Mouse (Mus musculus) hindbrain, embryonic 12.5 days (tissue): Measurements from ENCODE around the gene Babam2. TPM values are rescaled to one million over a fixed set of nuclear protein-coding genes. Genes with fewer than 3 reads are reported as not detected.
"Not testable (repeated sequence)": the region's sequence is repeated elsewhere in the genome, so short reads cannot be mapped to it uniquely, and the experiment has no call there.

Experiments used
- ATAC-seq: fragments of 200-750 bp; cut with Nextera tagmentation; 2 replicates; pipeline ENCODE4 v1.8.0; 2017; ENCODE audit warnings: moderate TSS enrichment; ENCODE audit not compliant: low FRiP score
- H3K27ac ChIP-seq: fragments of 300-500 bp; sonication (generic); 2 replicates; pipeline ENCODE4 v1.5.1; 2016; ENCODE audit warnings: mild to moderate bottlenecking
- H3K27me3 ChIP-seq: fragments of 300-500 bp; sonication (generic); 2 replicates; pipeline ENCODE4 v1.6.1; 2016; ENCODE audit warnings: mild to moderate bottlenecking
- H3K36me3 ChIP-seq: fragments of 300-500 bp; sonication (generic); 2 replicates; pipeline ENCODE4 v1.6.1; 2016; ENCODE audit warnings: mild to moderate bottlenecking
- H3K4me1 ChIP-seq: fragments of 300-500 bp; sonication (generic); 2 replicates; pipeline ENCODE4 v1.6.1; 2016
- H3K4me2 ChIP-seq: fragments of 300-500 bp; sonication (generic); replicated peaks from 2 replicates; pipeline ENCODE4 v1.6.1; 2016; ENCODE audit warnings: mild to moderate bottlenecking
- H3K4me3 ChIP-seq: fragments of 300-500 bp; sonication (generic); 2 replicates; pipeline ENCODE4 v1.5.1; 2016; ENCODE audit warnings: mild to moderate bottlenecking
- H3K9ac ChIP-seq: fragments of 300-500 bp; sonication (generic); 2 replicates; pipeline ENCODE4 v1.6.1; 2016; ENCODE audit warnings: mild to moderate bottlenecking, moderate library complexity
- H3K9me3 ChIP-seq: fragments of 300-500 bp; sonication (generic); replicated peaks from 2 replicates; pipeline ENCODE4 v1.6.1; 2016; ENCODE audit warnings: mild to moderate bottlenecking
- WGBS: fragments of 180-500 bp; shearing (Covaris S2); methylation state at CpG from one replicate; pipeline ENCODE4 v1.1.7; 2016; 5-methylcytosine and 5-hydroxymethylcytosine counted together
- polyA plus RNA-seq: library from polyadenylated mRNA; unstranded; fragments of >200 nt; fragmentation: Nextera tagmentation; extraction: Ambion mirVana; gene quantifications from 2 replicates; pipeline ENCODE4 v1.2.1, GENCODE M21; 2016

Gene Babam2
- polyA plus RNA-seq, 1 experiment from 2014 or later = 45.2 TPM

DNA sequence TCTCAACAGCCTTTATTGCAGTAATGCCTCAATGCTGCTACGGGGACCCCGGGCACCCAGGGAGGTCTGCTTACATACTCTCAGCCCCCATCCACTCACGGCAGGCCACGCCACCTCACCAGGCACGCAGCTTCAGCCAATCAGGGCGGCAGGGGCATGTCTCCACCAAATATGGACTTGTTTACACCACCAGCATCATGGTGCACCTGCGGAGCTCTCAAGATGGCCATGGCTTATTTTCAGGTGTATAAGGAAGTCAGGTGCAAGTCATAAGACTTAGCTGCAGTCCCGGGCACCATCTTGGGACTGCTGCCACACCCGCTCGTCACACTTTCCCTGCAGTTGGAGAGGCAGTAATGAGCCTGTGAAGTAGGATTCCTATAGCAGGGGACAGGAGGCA is 161.4 kb downstream of the Babam2 start:
- not testable (repeated sequence) for H3K9me3 ChIP-seq, H3K36me3 ChIP-seq, H3K27ac ChIP-seq, H3K9ac ChIP-seq, H3K4me3 ChIP-seq, H3K4me1 ChIP-seq, H3K27me3 ChIP-seq, ATAC-seq, H3K4me2 ChIP-seq
- 89% methylated on average over 10 of the region's 10 CpGs for WGBS

DNA sequence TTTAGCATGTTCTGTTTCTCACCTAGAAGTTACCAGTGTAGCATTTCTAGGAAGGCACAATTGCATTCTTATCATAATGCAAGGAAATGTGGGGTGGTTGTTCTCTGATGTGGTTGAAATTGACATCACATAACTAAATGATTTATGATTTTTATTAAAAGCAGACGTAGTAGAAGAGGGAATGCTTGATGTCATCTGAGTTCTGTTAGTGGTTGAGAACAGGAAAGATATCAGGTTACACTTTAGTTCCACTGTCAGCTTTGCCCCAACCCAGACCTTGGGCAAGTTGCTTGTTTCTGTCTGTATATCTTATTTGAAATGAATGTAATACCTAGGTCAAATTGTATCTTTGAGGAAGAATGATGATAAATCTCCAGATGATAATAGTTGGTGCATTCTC is 162.9 kb downstream of the Babam2 start:
- no peak overlapping the region for H3K27ac ChIP-seq
- H3K27me3 ChIP-seq = no peaks in the 10 kb centered on the region
- no peak overlapping the region for H3K4me3 ChIP-seq
- ATAC-seq = no peak
- no peaks in the 10 kb centered on the region for H3K9me3 ChIP-seq
- H3K36me3 ChIP-seq = no peaks in the 10 kb centered on the region
- WGBS = 65% methylated on average over 1 of the region's 1 CpGs
- H3K4me1 ChIP-seq = no peaks in the 10 kb centered on the region
- H3K4me2 ChIP-seq = no peak overlapping the region
- no peak overlapping the region for H3K9ac ChIP-seq

DNA sequence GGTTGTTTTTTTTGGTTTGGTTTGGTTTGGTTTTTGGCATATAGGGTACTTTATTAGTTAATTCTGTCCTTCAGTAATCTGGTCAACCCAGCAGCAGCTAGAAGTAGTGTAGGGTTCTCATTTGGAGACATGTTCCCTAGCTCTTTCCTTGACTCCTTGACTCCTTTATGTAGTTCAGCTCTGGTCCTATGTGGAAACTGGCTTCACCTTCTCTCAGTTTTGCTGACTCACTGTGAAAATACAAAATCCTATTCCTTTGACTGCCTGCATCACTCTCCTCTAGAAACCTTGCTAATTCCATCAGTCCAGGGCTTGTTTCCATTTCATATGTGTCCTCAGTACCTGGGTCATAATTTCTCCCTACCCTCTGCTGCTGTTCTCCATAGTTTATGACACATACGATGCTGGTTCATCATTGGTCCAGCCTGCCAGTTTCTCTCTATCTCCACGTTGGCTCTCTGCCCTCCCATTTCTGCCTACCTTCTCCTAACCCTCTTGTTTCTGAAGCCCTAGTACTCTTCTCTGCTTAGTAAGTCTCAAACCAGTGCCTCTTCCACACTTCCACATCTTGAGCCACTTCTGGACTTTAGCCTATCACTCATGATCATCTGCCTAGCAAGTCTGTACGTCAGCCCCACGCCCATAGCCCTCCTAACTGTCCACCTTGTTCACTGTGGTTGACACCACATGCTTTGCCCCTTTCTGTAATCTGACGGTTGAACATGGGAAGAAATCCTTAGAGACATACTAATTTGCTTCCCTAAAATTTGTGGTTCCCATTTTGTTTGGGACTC is 163.5 kb downstream of the Babam2 start:
- no peak for ATAC-seq
- no peak overlapping the region for H3K4me2 ChIP-seq
- 94% methylated on average over 5 of the region's 5 CpGs for WGBS
- H3K27ac ChIP-seq = no peak overlapping the region
- no peak overlapping the region for H3K4me3 ChIP-seq
- no peak overlapping the region for H3K9ac ChIP-seq
- no peaks in the 10 kb centered on the region for H3K27me3 ChIP-seq
- H3K36me3 ChIP-seq = no peaks in the 10 kb centered on the region
- H3K9me3 ChIP-seq = no peaks in the 10 kb centered on the region
- no peaks in the 10 kb centered on the region for H3K4me1 ChIP-seq

DNA sequence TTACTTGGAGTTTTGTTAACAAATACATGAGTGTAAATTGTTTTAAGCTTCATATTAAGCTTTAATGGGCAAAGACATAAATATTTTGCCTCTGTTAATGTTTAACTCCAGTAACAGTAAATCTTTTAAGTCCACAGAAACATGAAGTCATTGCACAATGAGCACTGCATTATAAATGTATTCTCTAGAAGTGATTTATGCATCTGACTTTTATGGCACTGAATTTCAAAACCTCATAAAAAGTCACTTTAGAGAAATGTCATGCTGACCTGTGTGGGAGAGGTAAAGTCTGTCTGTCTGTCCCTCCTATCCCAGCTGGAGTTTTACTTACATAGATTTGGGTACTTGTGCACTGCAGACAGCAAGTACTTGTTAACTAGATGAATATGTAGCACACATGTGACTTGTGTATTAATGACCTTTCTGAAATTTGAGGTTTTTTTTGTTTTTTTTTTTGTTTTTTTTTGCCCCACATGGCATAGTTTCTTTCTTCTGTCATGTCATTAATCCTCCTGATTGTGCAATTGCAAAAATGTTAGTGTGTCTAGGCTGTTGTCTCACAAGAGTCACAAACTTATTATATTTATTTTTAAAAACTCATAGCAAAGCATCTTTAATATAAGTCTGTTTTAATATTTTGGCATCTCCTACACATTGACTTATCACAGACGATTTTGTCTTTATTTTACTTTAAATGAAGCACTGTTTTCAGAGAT is 165.4 kb downstream of the Babam2 start:
- Histone ChIP-seq H3K27ac (no peak overlapping the region), H3K4me3 (no peak overlapping the region), H3K4me1 (no peaks in the 10 kb centered on the region), H3K4me2 (no peak overlapping the region), H3K27me3 (no peaks in the 10 kb centered on the region), H3K36me3 (no peaks in the 10 kb centered on the region), H3K9ac (no peak overlapping the region), H3K9me3 (no peaks in the 10 kb centered on the region)
- WGBS = 89% methylated on average over 1 of the region's 1 CpGs
- ATAC-seq = no peak

DNA sequence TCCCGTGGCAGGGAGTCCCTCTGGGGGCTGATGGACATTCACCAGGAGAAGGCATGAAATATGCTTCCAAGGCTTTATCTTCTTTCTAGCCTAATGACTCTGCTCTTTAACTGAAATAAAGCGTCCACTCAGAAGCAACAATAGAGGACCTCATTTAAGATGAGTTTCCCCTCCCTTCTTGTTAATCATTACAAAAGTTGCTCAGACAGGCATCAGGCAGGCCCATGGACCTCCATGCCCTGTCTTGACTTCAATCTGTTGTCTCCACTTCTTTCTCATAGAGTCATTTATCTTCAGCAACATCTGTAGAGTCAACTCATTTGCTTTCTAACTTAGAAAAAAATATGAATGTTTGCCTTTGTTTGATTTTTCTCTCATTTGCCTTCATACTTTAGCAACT is 166.6 kb downstream of the Babam2 start:
- H3K27ac ChIP-seq = no peak overlapping the region
- H3K4me2 ChIP-seq = no peak overlapping the region
- H3K4me1 ChIP-seq = no peaks in the 10 kb centered on the region
- no peaks in the 10 kb centered on the region for H3K9me3 ChIP-seq
- no peak for ATAC-seq
- 43% methylated on average over 2 of the region's 2 CpGs for WGBS
- H3K36me3 ChIP-seq = no peaks in the 10 kb centered on the region
- no peak overlapping the region for H3K9ac ChIP-seq
- H3K27me3 ChIP-seq = no peaks in the 10 kb centered on the region
- H3K4me3 ChIP-seq = no peak overlapping the region

DNA sequence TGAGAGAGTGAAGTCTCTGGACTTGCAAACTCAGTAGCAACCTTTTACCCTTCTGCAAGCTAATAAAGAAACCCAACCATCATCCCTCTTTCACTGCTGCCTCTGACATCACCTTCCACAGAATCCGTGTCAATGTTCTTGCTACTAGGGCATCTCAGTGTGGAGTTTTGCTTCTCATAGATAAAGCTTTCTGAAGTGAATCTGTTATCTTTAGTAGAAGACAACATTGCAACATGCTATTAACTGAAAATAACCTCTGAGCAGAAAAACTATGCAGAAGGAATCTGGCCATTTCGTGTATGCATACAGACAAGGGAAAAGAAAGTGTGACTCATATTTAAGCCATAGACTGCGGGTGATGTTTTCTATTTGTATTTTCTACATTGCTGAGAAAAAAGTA is 168.6 kb downstream of the Babam2 start:
- Histone ChIP-seq H3K9me3 (no peaks in the 10 kb centered on the region), H3K4me3 (no peak overlapping the region), H3K27me3 (no peaks in the 10 kb centered on the region), H3K27ac (no peak overlapping the region), H3K9ac (no peak overlapping the region), H3K36me3 (no peaks in the 10 kb centered on the region), H3K4me2 (no peak overlapping the region), H3K4me1 (no peaks in the 10 kb centered on the region)
- WGBS = 90% methylated on average over 3 of the region's 3 CpGs
- ATAC-seq = no peak

DNA sequence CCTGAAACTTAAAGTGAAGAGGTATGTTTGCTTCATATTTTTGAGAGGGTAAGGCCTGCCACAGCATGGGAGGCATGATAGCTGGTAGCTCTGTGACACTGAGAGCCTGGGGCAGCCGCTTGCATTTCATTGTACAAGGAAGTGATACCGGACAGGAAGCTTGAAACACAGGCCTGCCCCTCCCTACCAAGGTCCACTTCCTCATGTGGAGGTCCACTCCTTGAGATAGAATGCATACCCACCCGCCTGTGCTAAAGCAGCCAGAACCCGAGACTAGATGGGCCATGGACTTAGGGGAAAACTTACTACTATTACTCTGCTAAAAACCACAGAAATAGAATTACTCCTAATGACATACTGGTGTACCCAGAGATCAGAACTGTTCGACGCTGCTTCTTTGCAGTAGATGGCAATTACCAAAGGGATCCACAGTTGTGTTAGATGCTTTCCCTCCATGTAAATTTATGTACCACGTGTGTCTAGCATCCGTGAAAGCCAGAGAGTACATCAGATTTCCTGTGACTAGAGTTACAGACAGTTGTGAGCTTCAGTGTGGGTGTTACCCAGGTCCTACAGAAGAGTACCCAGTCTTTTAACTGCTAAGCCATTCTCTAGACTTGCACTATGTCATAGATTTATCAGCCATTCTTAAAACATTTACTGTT is 173.5 kb downstream of the Babam2 start:
- Histone ChIP-seq H3K9me3 (no peaks in the 10 kb centered on the region), H3K36me3 (no peaks in the 10 kb centered on the region), H3K4me3 (no peak overlapping the region), H3K27me3 (no peaks in the 10 kb centered on the region), H3K4me1 (no peaks in the 10 kb centered on the region), H3K4me2 (no peak overlapping the region), H3K27ac (no peak overlapping the region), H3K9ac (no peak overlapping the region)
- ATAC-seq = no peak
- WGBS = 84% methylated on average over 8 of the region's 8 CpGs

DNA sequence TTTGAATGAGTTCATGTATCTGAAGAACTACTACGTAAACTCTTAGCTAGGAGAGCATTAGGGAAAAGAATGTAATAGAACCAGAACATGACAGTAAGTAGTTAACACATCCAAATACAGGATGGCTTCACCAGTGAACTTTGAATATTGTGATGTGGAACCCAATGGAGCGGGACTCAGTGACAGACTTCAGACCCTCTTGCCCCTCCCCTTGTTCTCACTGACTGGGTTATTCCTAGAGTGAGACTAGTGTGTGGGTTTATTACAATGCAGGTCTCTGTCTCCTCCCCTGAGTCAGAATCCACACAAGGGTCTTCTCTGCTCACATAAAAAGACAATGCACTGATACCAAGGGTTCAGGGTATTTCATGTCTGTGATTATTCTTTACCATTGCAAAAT is 175.8 kb downstream of the Babam2 start:
- H3K36me3 ChIP-seq = no peaks in the 10 kb centered on the region
- no peaks in the 10 kb centered on the region for H3K27me3 ChIP-seq
- no peaks in the 10 kb centered on the region for H3K9me3 ChIP-seq
- no peak overlapping the region for H3K27ac ChIP-seq
- 90% methylated on average over 2 of the region's 2 CpGs for WGBS
- no peak for ATAC-seq
- H3K4me3 ChIP-seq = no peak overlapping the region
- no peak overlapping the region for H3K9ac ChIP-seq
- no peaks in the 10 kb centered on the region for H3K4me1 ChIP-seq
- H3K4me2 ChIP-seq = no peak overlapping the region

DNA sequence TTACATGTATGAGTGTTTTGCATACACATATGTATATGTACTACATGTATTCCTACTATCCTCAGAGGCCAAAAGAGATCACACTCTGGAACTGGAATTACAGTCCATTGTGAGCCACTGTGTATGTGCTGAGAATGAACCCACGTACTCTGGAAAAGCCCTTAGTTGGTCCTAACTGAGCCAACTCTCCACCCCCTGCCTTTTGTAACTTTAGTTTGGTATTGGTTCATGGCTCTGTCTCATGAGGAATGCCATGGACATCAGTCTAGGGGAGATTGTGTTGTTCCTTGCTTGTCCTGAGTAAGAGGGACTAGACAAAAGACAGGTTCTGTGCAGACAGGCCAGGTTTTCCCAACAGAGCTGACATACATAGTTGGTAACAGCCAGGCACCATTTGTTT is 177.1 kb downstream of the Babam2 start:
- Histone ChIP-seq H3K4me3 (no peak overlapping the region), H3K27ac (no peak overlapping the region), H3K36me3 (no peaks in the 10 kb centered on the region), H3K27me3 (no peaks in the 10 kb centered on the region), H3K9me3 (no peaks in the 10 kb centered on the region), H3K9ac (no peak overlapping the region), H3K4me1 (no peaks in the 10 kb centered on the region), H3K4me2 (no peak overlapping the region)
- ATAC-seq = no peak
- WGBS = 89% methylated on average over 1 of the region's 1 CpGs

DNA sequence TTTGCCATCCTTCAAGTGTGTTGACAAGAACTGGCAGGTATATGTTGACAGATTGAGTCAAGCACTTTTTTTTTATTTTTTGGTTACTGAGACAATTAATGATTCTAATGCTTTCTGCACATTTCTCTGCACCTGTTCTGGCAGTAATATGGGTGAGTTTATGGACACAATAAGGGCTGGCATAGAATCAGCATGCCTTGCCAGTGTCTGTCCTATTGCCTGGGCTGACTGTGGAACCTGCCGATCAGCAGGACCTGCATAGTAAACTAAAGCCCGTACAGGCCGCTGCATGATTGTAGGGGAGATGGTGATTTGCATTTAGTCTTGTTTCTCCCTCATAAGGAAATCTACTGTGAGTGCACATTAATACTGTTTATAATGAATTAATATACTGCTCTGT is 178.0 kb downstream of the Babam2 start:
- no peak for ATAC-seq
- no peaks in the 10 kb centered on the region for H3K9me3 ChIP-seq
- H3K36me3 ChIP-seq = no peaks in the 10 kb centered on the region
- H3K4me2 ChIP-seq = no peak overlapping the region
- 90% methylated on average over 3 of the region's 3 CpGs for WGBS
- no peak overlapping the region for H3K9ac ChIP-seq
- no peaks in the 10 kb centered on the region for H3K27me3 ChIP-seq
- H3K4me3 ChIP-seq = no peak overlapping the region
- no peak overlapping the region for H3K27ac ChIP-seq
- H3K4me1 ChIP-seq = no peaks in the 10 kb centered on the region

DNA sequence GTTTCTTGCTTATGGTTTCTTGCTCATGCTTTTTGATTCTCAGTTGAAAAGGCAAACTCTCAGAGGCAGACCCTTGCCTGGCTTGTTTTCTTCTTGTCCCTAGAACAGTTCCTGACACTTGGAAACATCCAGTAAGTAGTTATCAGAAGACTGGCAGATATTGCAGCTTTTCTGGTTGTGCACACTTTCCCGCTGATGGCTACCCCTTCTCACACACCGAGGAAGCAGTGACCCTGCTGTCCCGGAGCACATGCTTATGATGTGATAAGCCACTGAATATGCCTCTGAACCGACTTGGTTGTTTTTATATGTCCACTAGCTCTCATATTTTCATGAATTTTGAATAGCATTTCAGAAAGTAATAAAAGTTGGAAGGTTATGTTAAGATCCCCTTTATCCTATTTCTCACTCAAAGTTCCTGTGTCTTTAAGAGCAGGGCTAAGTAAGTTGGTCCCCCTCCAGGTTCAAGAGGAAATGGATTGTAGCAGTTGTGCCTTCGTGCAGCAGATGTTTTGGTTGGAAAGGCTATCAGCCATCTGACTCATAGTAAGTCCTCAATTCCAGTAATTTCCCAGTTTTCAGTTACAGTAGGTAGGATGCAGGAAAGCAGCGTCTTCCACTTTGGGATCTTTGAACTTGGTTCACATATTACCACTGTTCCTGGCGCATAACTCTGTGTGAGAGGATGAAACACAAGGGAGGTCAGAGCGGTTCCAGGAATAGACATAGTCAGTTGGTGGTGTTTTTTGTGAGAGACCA is 178.9 kb downstream of the Babam2 start:
- H3K36me3 ChIP-seq = no peaks in the 10 kb centered on the region
- H3K4me2 ChIP-seq = no peak overlapping the region
- no peaks in the 10 kb centered on the region for H3K27me3 ChIP-seq
- WGBS = 84% methylated on average over 8 of the region's 8 CpGs
- no peaks in the 10 kb centered on the region for H3K4me1 ChIP-seq
- ATAC-seq = no peak
- H3K4me3 ChIP-seq = no peak overlapping the region
- H3K9ac ChIP-seq = no peak overlapping the region
- no peak overlapping the region for H3K27ac ChIP-seq
- H3K9me3 ChIP-seq = no peaks in the 10 kb centered on the region

DNA sequence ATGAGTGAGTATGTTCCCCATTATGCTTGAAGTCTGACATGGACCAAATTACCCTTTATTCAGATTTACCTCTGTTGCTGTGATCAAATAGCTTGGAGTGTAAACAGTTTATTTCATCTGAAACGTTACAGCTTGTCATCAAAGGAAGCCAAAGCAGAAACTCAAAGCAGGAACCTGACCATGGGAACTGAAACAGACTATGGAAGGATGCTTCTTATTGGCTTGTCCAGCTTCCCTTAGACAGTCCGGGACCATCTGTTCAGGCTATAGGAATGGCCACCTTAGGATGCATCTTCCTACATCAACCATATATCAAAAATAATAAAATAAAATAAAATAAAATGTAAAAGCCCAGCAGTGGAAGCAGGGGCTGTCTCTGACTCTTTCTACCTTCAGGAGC is 183.0 kb downstream of the Babam2 start:
- H3K9me3 ChIP-seq = no peaks in the 10 kb centered on the region
- H3K4me2 ChIP-seq = no peak overlapping the region
- no peaks in the 10 kb centered on the region for H3K36me3 ChIP-seq
- H3K27me3 ChIP-seq = no peaks in the 10 kb centered on the region
- H3K4me1 ChIP-seq = no peaks in the 10 kb centered on the region
- ATAC-seq = no peak
- WGBS = 86% methylated on average over 2 of the region's 2 CpGs
- no peak overlapping the region for H3K4me3 ChIP-seq
- H3K27ac ChIP-seq = no peak overlapping the region
- H3K9ac ChIP-seq = no peak overlapping the region
